In genomic region chr3:142495146-142495655, GRCm38 (mm10) we compare ENCODE assay signal across 26 mouse cellular contexts. TPM values are rescaled to one million over a fixed set of nuclear protein-coding genes. Genes with fewer than 3 reads are reported as not detected.
A peak's percentile ranks its signal among the peaks of the same experiment; 100 is the strongest.
DNase-seq lines count a peak whose midpoint lies in the region; ATAC-seq and TF ChIP-seq lines count a peak whose summit lies in the region.
"Had no signal": no experiment of that assay in that cellular context is flagged by ENCODE, and none has a peak within 500 bp of the region (broad histone marks: within the 10 kb centered on the region; RNA-seq: fewer than 3 reads in every experiment).

No protein-coding gene starts in this region.

- H3K9ac ChIP-seq in heart, embryonic 11.5 days (ENCODE audit: low read depth, low read length): no peak overlapping the region
- H3K9ac ChIP-seq in intestine, embryonic 14.5 days (ENCODE audit: low read length): no peak overlapping the region
- H3K9ac ChIP-seq in intestine, postnatal 0 days (ENCODE audit: low read depth, low read length): no peak overlapping the region
- peak overlapping the region; percentile 98 for H3K9ac ChIP-seq in CH12.LX (ENCODE audit: insufficient read depth, low read depth)
- H3K9ac ChIP-seq: embryonic facial prominence, embryonic 12.5 days; forebrain, embryonic 13.5 days; forebrain, embryonic 15.5 days; forebrain, postnatal 0 days had no signal

- dilution Hi-C loops in CH12.LX (cut with MboI; ENCODE audit: extremely low pct_ligation_motif_present, extremely low pct_unique_long_range_greater_than_20kb, low sequenced_read_pairs): loop anchor here (25.0 kb wide), 1 partner anchor 217 kb away; the partner anchor contains the start of gene Kyat3

- ATAC-seq in heart, embryonic 11.5 days (replicated peaks; ENCODE audit: insufficient number of reproducible peaks, low FRiP score, low TSS enrichment): no peak
- no peak for ATAC-seq in intestine, embryonic 14.5 days (replicated peaks; ENCODE audit: low FRiP score, low TSS enrichment, low read depth)
- ATAC-seq in intestine, postnatal 0 days: no peak
- ATAC-seq: activated CD4-positive, CD25-positive, alpha-beta regulatory T cell, adult 4 months; forebrain, embryonic 13.5 days; forebrain, embryonic 15.5 days; forebrain, postnatal 0 days; Patski had no signal

- 85% methylated on average over 5 of the region's 5 CpGs for WGBS in heart, embryonic 11.5 days (ENCODE audit: insufficient replicate concordance)
- 93% methylated on average over 5 of the region's 5 CpGs for WGBS in intestine, embryonic 14.5 days
- 90% methylated on average over 5 of the region's 5 CpGs for WGBS in intestine, postnatal 0 days

- TF ChIP-seq CTCF in intestine, postnatal 0 days (IDR thresholded peaks at IDR 0.05; ENCODE audit: low read depth): no peak
- TF ChIP-seq CTCF in CH12.LX (conservative IDR thresholded peaks at IDR 0.05 in 1 of 2, IDR thresholded peaks at IDR 0.05 in 1 of 2; ENCODE audit: low read depth in 2 of 2, low read length in 2 of 2): no peak

- in situ Hi-C loops in CH12.LX (cut with MboI; ENCODE audit: low pct_ligation_motif_present, low pct_unique_long_range_greater_than_20kb, low sequenced_read_pairs): no loop called here

- TF ChIP-seq POLR2A in CH12.LX (IDR thresholded peaks at IDR 0.05; ENCODE audit: low read depth, low read length): no peak

- no peak overlapping the region for H3K4me2 ChIP-seq in heart, embryonic 11.5 days
- H3K4me2 ChIP-seq in intestine, embryonic 14.5 days (ENCODE audit: low read length): no peak overlapping the region
- H3K4me2 ChIP-seq in intestine, postnatal 0 days (replicated peaks; ENCODE audit: low read depth): no peak overlapping the region
- H3K4me2 ChIP-seq in CH12.LX (ENCODE audit: insufficient read depth, low read depth, poor library complexity, severe bottlenecking): peak overlapping the region; percentile 71
- H3K4me2 ChIP-seq: embryonic facial prominence, embryonic 12.5 days; forebrain, embryonic 13.5 days; forebrain, embryonic 15.5 days had no signal

- H3K27me3 ChIP-seq in heart, embryonic 11.5 days (ENCODE audit: control insufficient read depth, insufficient read depth, low read length): no peaks in the 10 kb centered on the region
- H3K27me3 ChIP-seq in intestine, embryonic 14.5 days (replicated peaks; ENCODE audit: control insufficient read depth, insufficient read depth, low read length): no peaks in the 10 kb centered on the region; the same call in 1 of the 2 replicates
- 0 out of 2 replicates have a peak, but pooled peaks cover 12% of the 10 kb centered on the region for H3K27me3 ChIP-seq in intestine, postnatal 0 days (replicated peaks; ENCODE audit: control insufficient read depth, insufficient read depth, low read length)
- no peaks in the 10 kb centered on the region for H3K27me3 ChIP-seq in CH12.LX (replicated peaks)
- H3K27me3 ChIP-seq: embryonic facial prominence, embryonic 12.5 days; forebrain, embryonic 13.5 days; forebrain, embryonic 15.5 days; Patski had no signal

- DNase-seq in heart, adult 11 months: peak; percentile 85
- DNase-seq in intestine, embryonic 14.5 days (ENCODE audit: low spot score): peak; percentile 41
- DNase-seq in CH12.LX (ENCODE audit: extremely low read depth): peak; percentile 46
- DNase-seq in cerebellum, postnatal 36 days: no peak
- no peak for DNase-seq in urinary bladder, adult 2 months (ENCODE audit: low spot score)
- DNase-seq: adrenal gland, adult 8-10 months; adrenal gland, postnatal 14 days; adrenal gland, postnatal 36 days; cerebellum, adult 11 months; cerebellum, adult 18-20 months; cerebellum, adult 8-10 months; cerebellum, adult 9-11 months; cerebellum, postnatal 14 days; forebrain, postnatal 0 days had no signal

- H3K79me2 ChIP-seq in CH12.LX (replicated peaks; ENCODE audit: control insufficient read depth, extremely low read depth, insufficient read depth, poor library complexity, severe bottlenecking): peaks cover 2% of the 10 kb centered on the region; the same call in 1 of the 2 replicates

- H3K36me3 ChIP-seq in heart, embryonic 11.5 days (ENCODE audit: control insufficient read depth, insufficient read depth, low read length): no peaks in the 10 kb centered on the region
- no peaks in the 10 kb centered on the region for H3K36me3 ChIP-seq in intestine, embryonic 14.5 days (ENCODE audit: control insufficient read depth, insufficient read depth, low read length)
- no peaks in the 10 kb centered on the region for H3K36me3 ChIP-seq in intestine, postnatal 0 days (ENCODE audit: control insufficient read depth, insufficient read depth)
- no peaks in the 10 kb centered on the region for H3K36me3 ChIP-seq in CH12.LX (replicated peaks in 1 of 2; ENCODE audit: control insufficient read depth in 1 of 2, insufficient read depth in 1 of 2, low read length in 1 of 2)
- H3K36me3 ChIP-seq: embryonic facial prominence, embryonic 10.5 days; embryonic facial prominence, embryonic 12.5 days; forebrain, embryonic 15.5 days; G1E had no signal

- no peak for TF ChIP-seq RAD21 in CH12.LX (IDR thresholded peaks at IDR 0.05; ENCODE audit: low read depth, low read length)

- H3K27ac ChIP-seq in heart, embryonic 11.5 days (ENCODE audit: low read depth, low read length): no peak overlapping the region
- no peak overlapping the region for H3K27ac ChIP-seq in intestine, embryonic 14.5 days (ENCODE audit: low read depth)
- no peak overlapping the region for H3K27ac ChIP-seq in intestine, postnatal 0 days (ENCODE audit: low read depth, low read length)
- peak overlapping the region; percentile 47 for H3K27ac ChIP-seq in CH12.LX (ENCODE audit: insufficient read depth, low read depth)
- H3K27ac ChIP-seq in brown adipose tissue, adult 24 weeks (replicated peaks; ENCODE audit: low read depth, low read length): peak overlapping the region; percentile 44
- H3K27ac ChIP-seq: embryonic facial prominence, embryonic 10.5 days; embryonic facial prominence, embryonic 12.5 days; forebrain, embryonic 13.5 days; forebrain, embryonic 15.5 days had no signal

- no peaks in the 10 kb centered on the region for H3K9me3 ChIP-seq in heart, embryonic 11.5 days (replicated peaks; ENCODE audit: control insufficient read depth, low read length)
- no peaks in the 10 kb centered on the region for H3K9me3 ChIP-seq in intestine, embryonic 14.5 days (ENCODE audit: control insufficient read depth, low read length)
- H3K9me3 ChIP-seq in intestine, postnatal 0 days (ENCODE audit: control insufficient read depth): no peaks in the 10 kb centered on the region
- H3K9me3 ChIP-seq in CH12.LX (replicated peaks; ENCODE audit: low read length): no peaks in the 10 kb centered on the region
- H3K9me3 ChIP-seq: embryonic facial prominence, embryonic 10.5 days; embryonic facial prominence, embryonic 12.5 days; forebrain, embryonic 13.5 days; forebrain, embryonic 15.5 days; G1E had no signal

- no peaks in the 10 kb centered on the region for H3K4me1 ChIP-seq in heart, embryonic 11.5 days (ENCODE audit: control insufficient read depth, insufficient read depth, low read length)
- no peaks in the 10 kb centered on the region; the same call in 1 of the 2 replicates for H3K4me1 ChIP-seq in intestine, embryonic 14.5 days (replicated peaks; ENCODE audit: control insufficient read depth, insufficient read depth, low read length)
- no peaks in the 10 kb centered on the region for H3K4me1 ChIP-seq in intestine, postnatal 0 days (replicated peaks; ENCODE audit: control insufficient read depth, insufficient read depth, low read length)
- H3K4me1 ChIP-seq in CH12.LX (ENCODE audit: control insufficient read depth in 1 of 2, insufficient read depth in 2 of 2): peaks cover 20 to 65% of the 10 kb centered on the region in 2 experiments
- H3K4me1 ChIP-seq in brown adipose tissue, adult 24 weeks (ENCODE audit: control insufficient read depth, insufficient read depth, insufficient read length, low read length): peaks cover 6% of the 10 kb centered on the region; the same call in 1 of the 2 replicates
- H3K4me1 ChIP-seq: embryonic facial prominence, embryonic 10.5 days; forebrain, embryonic 15.5 days had no signal

- TF ChIP-seq EP300 in CH12.LX (IDR thresholded peaks at IDR 0.05; ENCODE audit: low read length): peak; percentile 36; the same call in 1 of the 2 replicates

- no peak overlapping the region for H3K4me3 ChIP-seq in heart, embryonic 11.5 days (ENCODE audit: low read depth, low read length)
- H3K4me3 ChIP-seq in intestine, embryonic 14.5 days (ENCODE audit: low read depth, low read length): no peak overlapping the region
- no peak overlapping the region for H3K4me3 ChIP-seq in intestine, postnatal 0 days (ENCODE audit: low read depth, low read length)
- no peak overlapping the region for H3K4me3 ChIP-seq in CH12.LX (replicated peaks in 1 of 3; ENCODE audit: low read depth in 2 of 3, low read length in 2 of 3, poor library complexity in 1 of 3)
- no peak overlapping the region for H3K4me3 ChIP-seq in brown adipose tissue, adult 24 weeks (ENCODE audit: insufficient read depth, low read depth, low read length)
- H3K4me3 ChIP-seq: embryonic facial prominence, embryonic 10.5 days; embryonic facial prominence, embryonic 12.5 days; forebrain, embryonic 13.5 days; forebrain, embryonic 15.5 days had no signal

TF ChIP-seq in CH12.LX, 34 proteins besides CTCF, POLR2A, EP300 and RAD21 (continues in another document):
- TF ChIP-seq KAT2A (IDR thresholded peaks at IDR 0.05; ENCODE audit: insufficient replicate concordance, low read length) (no peak), MXI1 (IDR thresholded peaks at IDR 0.05; ENCODE audit: low read depth, low read length) (peak; percentile 84), ZNF384 (IDR thresholded peaks at IDR 0.05; ENCODE audit: low read depth, low read length) (no peak)

RNA-seq across cellular contexts. Expression of gene Gbp5, which starts 1.4 kb away (rescaled TPM):
- not detected in 2 replicates for polyA plus RNA-seq in heart, embryonic 11.5 days (2014; fragmentation: Nextera tagmentation; extraction: Ambion mirVana)
- polyA plus RNA-seq in intestine, embryonic 14.5 days (2014; fragmentation: Nextera tagmentation; extraction: Ambion mirVana): 0.09 and 0.27 TPM in 2 replicates
- polyA plus RNA-seq in intestine, postnatal 0 days (2015; fragmentation: Nextera tagmentation; extraction: Ambion mirVana): 0.17 and 0.24 TPM in 2 replicates
- 8.3 and 16.1 TPM in 2 replicates for total RNA-seq in CH12.LX (2012; rRNA removed)
- total RNA-seq in CH12.LX (2014; rRNA removed): 1.3 and 1.8 TPM in 2 replicates
- polyA plus RNA-seq in CH12.LX (2012; ENCODE audit: insufficient read length, low read depth): 4.7 and 4.8 TPM in 2 replicates
- polyA plus RNA-seq in brown adipose tissue, adult 24 weeks (2012; ENCODE audit: insufficient read depth, insufficient read length, missing spikeins): 3.0 and 4.7 TPM in 2 replicates
- 18.0 and 31.9 TPM in 2 replicates for polyA plus RNA-seq in urinary bladder, adult 2 months (2012; rRNA removed)
- polyA plus RNA-seq: C2C12; embryonic facial prominence, embryonic 10.5 days; forebrain, embryonic 11.5 days; forebrain, embryonic 13.5 days; G1E had no signal

RNA-seq across cellular contexts. Expression of gene Gbp7, which starts 34.9 kb away (rescaled TPM):
- polyA plus RNA-seq in heart, embryonic 11.5 days (2014; fragmentation: Nextera tagmentation; extraction: Ambion mirVana): 0.94 and 1.1 TPM in 2 replicates
- 5.7 and 7.7 TPM in 2 replicates for polyA plus RNA-seq in intestine, embryonic 14.5 days (2014; fragmentation: Nextera tagmentation; extraction: Ambion mirVana)
- polyA plus RNA-seq in intestine, postnatal 0 days (2015; fragmentation: Nextera tagmentation; extraction: Ambion mirVana): 11.4 and 12.6 TPM in 2 replicates
- total RNA-seq in CH12.LX (2012; rRNA removed) (5.7 and 8.1 TPM in 2 replicates), CH12.LX (2014; rRNA removed) (2.7 and 2.8 TPM in 2 replicates)
- 2.5 and 2.7 TPM in 2 replicates for polyA plus RNA-seq in CH12.LX (2012; ENCODE audit: insufficient read length, low read depth)
- 6.1 and 8.6 TPM in 2 replicates for polyA plus RNA-seq in brown adipose tissue, adult 24 weeks (2012; ENCODE audit: insufficient read depth, insufficient read length, missing spikeins)
- 8.4 and 19.1 TPM in 2 replicates for polyA plus RNA-seq in urinary bladder, adult 2 months (2012; rRNA removed)
- polyA plus RNA-seq: C2C12 had no signal

Comparison
In these comparisons a context has a peak if more than half of its experiments do, and no peak if none do; other contexts are left out.
1. DNase-seq: peak in heart, adult 11 months (single experiment), intestine, embryonic 14.5 days (single experiment) and CH12.LX (single experiment); none in cerebellum, postnatal 36 days (0 of 2) and urinary bladder, adult 2 months (single experiment).
2. H3K27ac ChIP-seq: peak in CH12.LX (single experiment) and brown adipose tissue, adult 24 weeks (single experiment); none in heart, embryonic 11.5 days (single experiment), intestine, embryonic 14.5 days (single experiment) and intestine, postnatal 0 days (single experiment).